Mouse (Mus musculus) adrenal gland, adult 8-10 months (tissue): ENCODE results near the gene Sinhcaf. TPM values are rescaled to one million over a fixed set of nuclear protein-coding genes. Genes with fewer than 3 reads are reported as not detected.
"Not testable (repeated sequence)": the region's sequence is repeated elsewhere in the genome, so short reads cannot be mapped to it uniquely, and the experiment has no call there.

ENCODE experiments used
- DNase-seq: peaks from one replicate; pipeline ENCODE4 v3.0.0; 2022
- total RNA-seq, 4 experiments: library from RNA; stranded (reverse); gene quantifications; 2 replicates each; pipeline ENCODE4 v1.2.4; 2022

The Sinhcaf gene
- 10 to 100 TPM; 15.5 to 50.0 (median 31.4) TPM for total RNA-seq

DNA sequence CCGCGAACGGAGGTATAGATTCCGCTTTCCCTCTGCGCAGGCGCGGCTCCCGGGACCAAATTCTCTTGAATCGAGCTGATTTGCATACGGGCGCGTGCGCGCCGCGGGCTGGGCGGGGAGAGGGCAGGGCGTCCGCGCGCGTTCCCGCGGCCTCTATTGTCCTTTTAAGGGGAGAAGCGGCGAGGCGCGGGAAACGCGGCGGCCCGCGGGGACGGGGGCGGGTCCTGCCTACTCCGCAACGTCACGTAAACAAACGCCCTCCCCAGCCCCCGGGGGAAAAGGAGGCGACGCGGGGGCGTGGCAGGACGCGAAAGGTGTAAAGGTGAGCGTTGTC is at the start of gene Sinhcaf:
TSS of gene Sinhcaf (minus strand) at position 59 of the 334 bp plus-strand sequence.
- DNase-seq = peak; percentile 97

DNA sequence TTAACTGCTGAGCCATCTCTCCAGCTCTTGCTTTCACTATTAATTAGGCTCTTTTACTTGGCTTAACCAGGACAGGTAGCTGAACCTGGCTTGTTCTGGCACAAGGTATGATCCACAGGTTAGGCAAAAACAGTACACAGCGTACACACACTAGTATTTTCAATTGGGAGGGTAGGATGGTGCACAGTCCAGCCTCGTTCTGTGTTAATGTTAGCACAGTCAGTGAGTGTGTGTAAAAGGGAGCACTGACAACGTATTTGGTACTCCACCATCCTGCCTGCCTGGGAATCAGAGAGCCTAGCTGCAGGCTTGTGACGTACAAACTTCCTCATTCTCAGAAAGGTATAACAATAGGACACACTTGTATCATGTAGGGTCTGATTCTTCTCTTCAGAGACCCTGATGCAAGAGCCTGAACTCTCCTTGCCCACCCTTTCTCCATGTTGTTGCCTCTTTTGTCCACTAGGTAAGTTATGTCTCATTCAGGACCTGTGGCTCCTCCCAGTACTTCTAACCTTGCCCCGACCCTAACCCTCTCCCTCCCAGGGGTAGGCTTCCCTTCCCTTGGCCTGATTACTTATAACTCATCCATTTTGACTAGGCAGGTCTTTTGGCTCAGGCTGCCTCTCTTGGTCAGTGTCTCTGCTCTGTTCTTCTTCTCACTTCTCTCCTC is 48.2 kb upstream of the Sinhcaf start:
- no peak for DNase-seq

DNA sequence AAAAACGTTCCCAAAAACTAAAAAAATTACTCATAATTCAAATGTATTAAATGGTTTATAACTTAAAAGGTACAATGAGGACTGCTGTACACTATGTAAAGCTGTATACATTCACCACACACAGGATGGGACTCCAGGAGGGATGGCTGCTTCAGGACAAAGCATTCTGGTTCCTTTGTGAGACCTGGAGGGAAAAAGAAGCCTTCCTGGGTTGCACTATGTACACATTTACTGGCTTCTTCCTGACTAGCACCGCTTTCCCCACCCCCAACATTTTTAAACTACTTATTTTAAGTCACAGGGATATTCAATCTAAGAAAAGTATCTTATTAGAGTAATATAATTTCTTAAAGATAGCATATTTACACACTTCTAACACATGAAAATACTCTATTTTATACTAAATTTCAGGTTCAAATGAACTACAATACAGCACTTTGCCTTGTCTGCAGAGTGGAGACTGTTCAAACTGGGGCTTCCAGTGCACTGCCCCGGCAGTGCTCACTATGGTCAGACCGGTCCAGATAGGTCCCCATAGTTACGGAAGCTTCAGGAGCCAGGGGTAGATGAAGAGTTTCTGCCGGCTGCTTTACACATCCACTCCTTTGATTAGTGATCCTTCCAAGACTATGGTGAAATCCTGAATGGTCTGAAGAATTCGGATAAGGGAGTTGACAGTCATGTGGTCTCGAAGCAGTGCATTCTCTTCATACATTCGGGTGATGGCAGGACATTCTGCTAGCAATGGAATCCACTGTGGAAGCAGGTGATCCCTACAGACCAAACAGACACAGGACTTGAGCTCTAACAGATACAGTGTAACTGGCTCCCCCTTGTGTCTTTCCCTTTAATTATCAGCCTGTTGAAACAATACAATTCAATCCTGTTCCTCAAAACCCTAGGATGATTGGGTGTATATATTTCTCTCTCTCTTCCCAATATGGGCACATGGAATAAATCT is 47.1 kb upstream of the Sinhcaf start:
- DNase-seq = no peak

DNA sequence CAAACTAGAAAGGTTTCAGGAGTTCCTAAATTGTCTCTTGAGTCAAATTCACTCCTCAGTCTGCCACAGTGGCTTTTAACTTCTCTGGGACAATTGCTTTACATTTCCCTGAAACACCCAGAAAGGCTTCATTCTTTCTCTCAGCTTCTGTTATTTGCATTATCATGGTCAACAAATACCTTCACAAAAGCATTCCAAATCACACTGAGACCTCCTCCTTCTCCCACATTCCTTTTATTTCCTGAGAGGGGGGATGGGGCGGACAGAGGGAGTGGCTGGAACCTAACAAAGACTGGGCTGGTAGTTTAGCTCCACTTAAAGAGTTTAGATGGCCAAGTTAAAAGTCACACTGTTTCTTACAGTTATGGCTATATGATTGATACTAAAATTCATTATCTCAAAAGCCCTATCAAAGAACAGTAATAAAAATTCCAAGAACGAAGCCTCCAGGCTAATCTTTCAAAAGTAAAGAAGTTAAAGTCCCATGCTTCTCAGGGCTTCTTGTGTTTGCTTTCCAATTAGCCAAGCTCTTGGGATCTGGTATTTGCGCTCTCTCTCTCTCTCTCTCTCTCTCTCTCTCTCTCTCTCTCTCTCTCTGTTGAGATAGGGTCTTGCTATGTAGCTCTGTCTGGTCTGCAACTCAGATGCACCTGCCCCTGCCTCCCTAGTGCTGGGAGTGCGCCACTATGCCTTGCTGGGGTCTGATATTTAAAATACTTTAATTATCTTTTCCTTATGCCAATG is 46.3 kb upstream of the Sinhcaf start:
- no peak for DNase-seq

GRCm38 (mm10) chr6:148991660-148992372 is 45.5 kb upstream of the Sinhcaf start:
- DNase-seq = no peak

DNA sequence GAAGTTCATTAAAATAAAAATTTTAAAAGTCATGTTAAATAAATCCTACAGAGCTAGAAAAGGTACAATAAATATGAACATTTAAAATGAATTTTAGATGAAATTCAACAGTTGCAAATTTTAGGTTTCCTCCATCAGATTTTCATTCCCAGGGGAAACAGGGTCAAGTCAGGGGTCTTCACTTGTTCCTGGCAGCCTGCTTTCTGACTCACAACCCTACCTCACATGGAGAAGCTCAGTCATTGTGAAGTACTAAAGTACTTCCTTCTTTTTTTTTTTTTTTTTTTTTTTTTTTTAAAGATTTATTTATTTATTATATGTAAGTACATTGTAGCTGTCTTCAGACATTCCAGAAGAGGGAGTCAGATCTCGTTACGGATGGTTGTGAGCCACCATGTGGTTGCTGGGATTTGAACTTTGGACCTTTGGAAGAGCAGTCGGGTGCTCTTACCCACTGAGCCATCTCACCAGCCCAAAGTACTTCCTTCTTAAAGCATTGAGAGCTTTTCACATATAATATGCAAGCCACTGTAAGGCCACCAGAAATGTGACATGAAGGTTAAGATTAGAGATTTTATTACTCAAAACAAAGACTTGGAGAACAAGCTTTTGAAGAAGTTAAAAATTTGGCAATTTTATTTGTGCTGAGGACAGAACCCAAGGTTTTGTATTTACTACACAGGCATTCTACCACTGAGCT is 43.7 kb upstream of the Sinhcaf start:
- DNase-seq = not testable (repeated sequence)

DNA sequence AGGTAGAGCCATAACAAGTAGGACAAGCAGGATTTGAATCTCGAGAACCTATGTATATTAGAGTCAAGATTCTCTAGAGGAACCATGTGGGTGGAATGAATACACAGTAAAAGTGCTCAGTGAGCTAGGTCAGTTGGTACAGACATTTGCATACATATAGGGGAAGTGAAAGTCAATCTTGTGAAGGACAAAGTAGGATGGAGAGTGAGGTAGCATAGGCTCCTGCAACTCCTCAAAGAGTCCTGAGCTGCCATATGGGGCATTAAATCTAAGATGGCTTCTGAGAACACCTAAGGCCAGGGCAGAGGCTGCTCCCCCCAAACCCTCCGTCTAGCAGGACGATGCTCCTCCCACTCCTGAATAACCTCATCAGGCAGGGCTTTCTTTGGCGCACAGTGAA is 39.7 kb upstream of the Sinhcaf start:
- DNase-seq = no peak

- DNase-seq = no peak
Measured at GRCm38 (mm10) chr6:148980495-148980894, 34.2 kb upstream of the Sinhcaf start.

DNA sequence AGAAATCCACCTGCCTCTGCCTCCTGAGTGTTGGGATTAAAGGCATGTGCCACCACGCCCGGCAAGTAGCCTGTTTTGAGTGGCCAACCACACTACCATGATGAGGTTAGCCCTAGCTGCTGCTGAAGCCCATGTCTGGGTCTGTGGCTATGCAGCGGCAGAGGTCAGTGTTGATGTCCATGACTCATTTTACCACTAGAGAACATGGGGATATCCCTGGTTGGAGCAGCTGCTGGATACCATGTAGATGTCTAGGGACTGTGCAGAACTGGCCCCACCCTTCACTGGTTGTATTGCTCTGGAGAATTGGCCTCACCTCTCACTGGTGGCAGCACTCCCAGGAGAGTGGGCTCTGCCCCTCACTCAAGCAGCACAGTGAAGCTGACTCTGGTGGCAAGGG is 28.8 kb upstream of the Sinhcaf start:
- DNase-seq = no peak

- DNase-seq = no peak
Measured at GRCm38 (mm10) chr6:148972891-148973290, 26.6 kb upstream of the Sinhcaf start.

GRCm38 (mm10) chr6:148972059-148972848 is 26.0 kb upstream of the Sinhcaf start:
- DNase-seq = no peak

DNA sequence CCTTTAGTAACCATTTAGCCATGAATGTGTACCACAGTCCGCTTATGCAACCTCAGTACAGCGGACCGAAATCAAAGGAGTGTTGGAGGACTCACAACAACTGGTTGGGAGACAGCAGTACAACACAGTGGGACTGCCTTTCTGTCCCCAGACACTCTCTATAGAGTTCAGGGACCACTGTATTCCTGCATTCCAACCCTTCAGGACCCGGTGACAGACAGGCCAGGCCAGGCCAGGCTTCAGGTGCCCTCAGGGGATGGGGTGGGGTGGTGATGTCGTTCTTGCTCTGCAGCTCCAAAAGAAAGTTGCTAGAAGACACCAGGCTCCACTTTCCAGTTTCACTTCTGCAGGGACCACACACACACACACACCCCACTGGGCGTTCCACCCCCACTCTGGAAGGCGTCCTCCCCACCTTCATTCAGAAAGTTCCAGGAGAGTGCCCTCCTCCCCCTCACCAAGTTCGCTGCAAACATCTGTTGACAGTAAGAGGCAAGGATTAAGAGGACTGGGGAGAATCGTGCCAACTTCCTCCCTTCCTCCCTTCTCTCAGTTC is 25.2 kb upstream of the Sinhcaf start:
- no peak for DNase-seq

DNA sequence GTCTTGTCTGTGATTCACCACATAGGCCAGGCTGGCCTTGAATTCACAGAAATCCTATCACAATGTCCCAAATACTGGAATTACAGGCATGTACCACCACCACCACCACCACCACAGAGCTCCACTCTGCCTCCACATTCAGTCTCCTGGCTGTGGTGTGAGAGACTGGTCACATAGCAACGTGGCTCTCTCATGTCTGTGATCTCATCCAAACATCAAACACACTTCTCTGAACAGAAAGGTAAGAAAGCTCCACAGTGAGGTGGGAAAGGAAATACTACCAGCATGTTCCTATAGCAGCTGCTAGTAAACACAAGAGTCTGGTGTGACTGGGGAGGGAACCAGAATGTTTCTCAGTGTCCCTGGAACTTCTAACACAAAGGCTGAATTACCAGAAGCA is 15.0 kb upstream of the Sinhcaf start:
- no peak for DNase-seq

DNA sequence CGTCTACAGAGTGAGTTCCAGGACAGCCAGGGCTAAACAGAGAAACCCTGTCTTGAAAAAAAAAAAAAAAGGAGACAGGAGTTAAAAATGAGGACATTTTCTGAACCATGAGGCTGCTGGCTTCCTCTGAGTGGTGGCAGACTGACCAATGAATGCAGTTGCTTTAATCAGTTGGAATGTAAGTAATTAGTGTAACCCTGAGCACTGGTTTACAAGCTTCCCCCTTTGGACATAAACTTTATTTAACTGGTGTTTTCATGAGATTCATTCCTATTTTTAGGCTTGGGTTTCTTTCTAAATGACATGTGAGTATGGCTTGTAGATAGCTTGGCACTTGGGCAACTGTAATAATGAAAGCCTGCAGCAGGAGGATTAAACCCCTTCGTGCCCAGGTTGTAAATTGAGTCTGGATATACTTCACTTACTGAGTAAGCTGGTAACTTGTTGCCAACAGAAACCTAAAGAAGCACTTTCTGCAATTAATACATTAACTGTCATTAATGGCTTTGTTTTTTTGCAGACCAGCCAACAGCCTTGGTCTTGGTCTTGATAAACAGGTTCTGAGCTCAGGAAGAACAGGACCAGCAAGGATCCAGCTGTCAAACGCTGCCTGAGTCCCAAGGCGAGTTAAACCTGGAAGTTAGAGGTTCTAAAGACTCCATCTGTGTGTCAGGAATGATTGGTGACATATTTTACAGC is 13.4 kb upstream of the Sinhcaf start:
- no peak for DNase-seq

DNA sequence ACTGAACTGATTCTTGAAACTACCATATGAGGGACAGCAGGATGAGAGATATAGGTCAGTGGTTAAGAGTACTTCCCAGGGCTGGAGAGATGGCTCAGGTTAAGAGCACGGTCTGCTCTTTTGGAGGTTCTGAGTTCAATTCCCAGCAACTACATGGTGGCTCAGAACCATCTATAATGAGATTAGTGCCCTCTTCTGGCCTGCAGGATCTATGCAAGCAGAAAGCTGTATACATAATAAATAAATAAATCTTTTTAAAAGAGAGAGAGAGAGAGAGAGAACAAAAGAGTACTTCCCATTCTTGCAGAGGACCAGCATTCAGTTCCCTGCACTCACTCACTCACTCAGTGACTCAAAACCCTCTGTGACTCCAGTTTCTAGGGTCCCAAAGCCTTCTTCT is 12.4 kb upstream of the Sinhcaf start:
- no peak for DNase-seq

DNA sequence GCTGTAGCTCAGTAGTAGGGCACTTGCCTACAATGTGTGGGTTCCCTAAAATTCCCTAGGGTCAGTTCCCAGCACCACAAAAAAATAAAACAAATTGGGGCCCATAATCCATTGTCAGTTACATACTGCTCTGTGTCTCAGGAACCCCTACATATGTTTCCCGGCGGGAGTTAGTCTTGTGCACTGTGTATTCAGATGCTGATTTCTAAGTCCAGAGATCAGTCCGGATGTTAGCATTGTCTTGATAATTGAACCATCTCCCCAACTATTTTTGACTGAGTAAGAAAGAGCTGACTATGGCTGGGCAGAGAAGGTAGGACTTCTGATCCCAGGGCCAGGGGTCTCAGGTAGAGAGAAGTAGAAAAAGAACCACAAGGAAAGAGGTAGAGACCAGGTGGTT is 10.8 kb upstream of the Sinhcaf start:
- DNase-seq = no peak

- no peak for DNase-seq
Measured at GRCm38 (mm10) chr6:148955641-148956420, 9.6 kb upstream of the Sinhcaf start.

GRCm38 (mm10) chr6:148946881-148947405 is 676 bp upstream of the Sinhcaf start:
- DNase-seq = no peak
